Mouse (Mus musculus): ENCODE measurements at regions not wholly inside any gene's neighbourhood (a gene's known extent, or its start where the extent isn't known, plus 50 kb on each side); places are given as distances from the start of the nearest gene placed in this dataset.

DNA sequence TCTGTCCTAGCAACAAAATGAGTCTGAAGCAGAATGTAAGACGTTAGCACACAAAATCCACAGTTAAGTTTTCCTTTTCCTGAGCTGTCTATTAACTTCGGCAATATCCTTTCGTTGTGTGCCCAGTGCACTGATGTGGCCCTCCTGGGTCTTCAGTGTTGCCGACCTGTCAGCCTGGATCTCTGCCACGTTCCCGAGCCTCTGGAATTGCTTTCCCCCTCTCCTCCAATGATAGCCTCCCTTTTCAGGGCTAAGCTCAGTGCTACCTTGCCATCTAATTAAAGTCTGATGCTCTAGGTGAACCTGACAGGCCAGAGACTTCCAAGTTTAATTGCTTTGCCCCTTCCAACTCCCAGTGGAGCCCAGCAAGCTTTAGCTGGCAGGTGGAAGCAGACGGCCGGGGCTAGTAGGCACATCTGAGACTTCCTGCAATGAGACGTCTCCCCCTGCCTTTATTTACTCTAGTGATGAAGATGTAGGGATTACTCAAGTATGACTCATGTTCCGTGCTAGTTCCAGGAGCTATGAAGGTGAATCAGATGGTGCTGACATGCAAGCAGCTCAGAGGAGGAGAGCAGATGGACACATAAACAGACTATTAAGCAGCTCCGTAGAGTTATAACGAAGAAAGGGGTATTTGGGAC is 894.3 kb upstream of the Car8 start:
- no peak for DNase-seq (ENCODE audit: low read depth)

GRCm38 (mm10) chr4:9132356-9132755 is 893.5 kb upstream of the Car8 start:
- DNase-seq (ENCODE audit: low read depth) = no peak

GRCm38 (mm10) chr4:9131610-9132009 is 892.8 kb upstream of the Car8 start:
- no peak for DNase-seq (ENCODE audit: low read depth)

- peak; percentile 33 for DNase-seq (ENCODE audit: low read depth)
Measured at GRCm38 (mm10) chr4:9125236-9125963, 886.6 kb upstream of the Car8 start.

- DNase-seq (ENCODE audit: low read depth) = no peak
Measured at GRCm38 (mm10) chr4:9124586-9125232, 885.9 kb upstream of the Car8 start.

DNA sequence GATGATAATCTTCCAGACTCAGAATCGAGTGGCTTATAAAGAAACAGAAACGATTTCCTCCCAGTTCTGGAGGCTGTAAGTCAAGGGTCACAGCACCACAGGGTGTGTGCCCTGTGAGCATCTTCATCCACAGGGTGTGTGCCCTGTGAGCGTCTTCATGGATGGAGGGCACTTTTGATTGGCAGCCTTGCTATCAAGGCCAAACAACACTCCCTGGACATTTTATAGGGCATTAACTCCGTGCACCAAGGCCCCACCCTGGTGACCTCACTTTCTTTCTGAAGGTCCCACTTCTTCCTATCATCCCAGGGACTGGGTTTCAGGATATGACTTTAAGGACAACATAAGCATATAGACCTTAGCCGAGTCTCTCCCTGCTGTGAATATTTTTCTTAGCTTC is 885.3 kb upstream of the Car8 start:
- DNase-seq (ENCODE audit: low read depth) = no peak

DNA sequence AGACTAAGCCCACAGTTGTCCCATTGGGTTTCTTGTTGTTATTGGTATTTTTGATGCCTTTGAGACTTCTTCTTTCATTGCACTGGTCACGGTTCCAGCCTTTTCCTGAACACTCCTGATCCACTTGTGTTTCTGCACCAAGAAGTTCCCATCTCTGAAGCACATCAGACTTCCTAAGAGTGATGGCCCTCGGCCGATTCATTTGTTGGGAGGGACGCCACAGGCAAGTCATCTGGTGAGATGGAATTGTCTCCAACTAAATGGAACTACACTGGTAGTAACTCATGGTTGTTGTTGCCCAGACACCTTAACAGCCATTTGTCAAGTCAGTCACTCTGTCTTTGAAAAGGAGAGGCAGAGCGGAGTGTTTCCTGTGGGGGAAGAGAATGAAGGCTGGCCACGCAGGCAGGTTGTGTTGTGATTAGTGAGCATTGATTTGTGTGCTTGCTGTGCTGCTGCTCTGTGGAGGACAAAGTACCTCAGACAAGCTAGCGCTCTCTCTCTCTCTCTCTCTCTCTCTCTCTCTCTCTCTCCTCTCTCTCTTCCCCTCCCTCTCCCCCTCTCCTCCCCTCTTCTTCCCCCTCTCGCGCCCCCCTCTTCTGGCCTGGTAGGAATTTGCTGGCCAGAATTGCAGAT is 884.7 kb upstream of the Car8 start:
- DNase-seq (ENCODE audit: low read depth) = no peak

GRCm38 (mm10) chr4:9122639-9123286 is 883.9 kb upstream of the Car8 start:
- no peak for DNase-seq (ENCODE audit: low read depth)

DNA sequence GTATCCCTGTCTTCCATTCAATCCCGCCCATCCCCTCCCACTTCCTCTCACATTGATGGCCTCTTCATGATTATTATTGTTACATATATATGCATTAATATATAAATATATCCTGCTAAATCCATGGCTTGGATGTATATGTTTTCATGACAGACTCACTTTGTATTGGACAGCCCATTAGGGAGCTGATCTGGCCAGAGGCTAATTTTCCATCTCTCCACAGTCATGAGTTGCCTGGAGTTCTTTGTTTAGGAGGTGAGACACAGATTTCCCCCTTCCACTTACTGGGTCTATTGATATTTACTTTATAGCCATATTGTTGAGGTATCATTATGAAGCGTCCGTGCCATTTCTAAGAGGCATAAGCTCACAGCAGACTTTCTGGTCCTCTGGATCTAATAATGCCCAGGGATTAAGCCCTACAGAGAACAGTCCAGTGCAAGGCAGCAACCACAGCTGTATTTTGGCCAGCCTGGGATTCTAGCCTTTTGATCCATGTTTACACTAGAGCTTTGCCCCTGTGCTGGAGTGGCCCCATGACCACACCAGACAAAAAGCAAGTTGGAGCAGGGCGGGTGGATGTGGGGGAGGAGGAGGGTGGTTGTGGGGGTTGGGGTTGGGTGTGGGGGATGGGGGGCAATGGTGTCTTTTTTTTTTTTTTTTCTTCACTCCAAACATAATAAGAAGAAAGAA is 878.3 kb upstream of the Car8 start:
- DNase-seq (ENCODE audit: low read depth) = no peak

- peak; percentile 43 for DNase-seq (ENCODE audit: low read depth)
Measured at GRCm38 (mm10) chr4:9115874-9116273, 877.0 kb upstream of the Car8 start.

- DNase-seq (ENCODE audit: low read depth) = no peak
Measured at GRCm38 (mm10) chr4:9113982-9114381, 875.1 kb upstream of the Car8 start.

- no peak for DNase-seq (ENCODE audit: low read depth)
Measured at GRCm38 (mm10) chr4:9110355-9110754, 871.5 kb upstream of the Car8 start.

DNA sequence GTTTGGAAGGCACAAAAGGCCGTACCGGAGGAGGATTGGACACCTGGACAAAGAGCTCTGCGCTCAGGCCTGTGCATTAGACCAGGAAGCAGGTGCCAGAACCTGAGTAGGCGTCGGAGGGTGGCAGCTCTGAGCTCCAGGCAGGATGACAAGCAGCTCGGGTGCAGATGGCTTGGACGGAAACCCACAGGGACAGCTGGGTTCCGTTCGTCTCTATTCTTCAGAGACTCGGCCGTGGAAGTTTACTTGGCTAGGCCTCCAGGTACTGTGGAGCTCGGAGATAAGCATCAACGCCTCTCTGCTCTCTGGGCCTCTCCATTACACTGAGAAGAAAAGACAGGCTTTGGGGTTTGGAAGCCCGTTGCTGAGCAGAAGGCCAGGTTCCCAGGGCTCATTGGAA is 868.5 kb upstream of the Car8 start:
- DNase-seq (ENCODE audit: low read depth) = peak; percentile 5

GRCm38 (mm10) chr4:9106778-9107177 is 867.9 kb upstream of the Car8 start:
- DNase-seq (ENCODE audit: low read depth) = no peak

DNA sequence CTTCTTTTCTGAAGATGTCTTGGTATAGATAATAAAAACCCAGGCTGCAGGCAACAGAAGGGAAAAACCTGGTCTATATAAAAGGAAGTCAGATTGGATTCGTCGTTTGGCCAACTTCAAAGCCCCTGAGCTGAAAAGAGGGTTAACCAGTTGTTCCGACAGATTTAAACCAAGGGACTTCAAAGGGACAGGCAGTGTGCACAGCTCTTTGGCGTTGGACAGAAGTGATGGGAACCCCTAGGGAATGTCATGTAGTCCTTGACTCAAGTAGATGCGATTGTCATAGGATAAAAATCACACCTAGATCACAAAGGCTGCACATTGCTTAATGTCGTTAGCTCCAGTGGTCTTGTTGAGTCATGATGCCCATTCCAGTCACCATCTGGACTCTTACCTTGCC is 865.8 kb upstream of the Car8 start:
- no peak for DNase-seq (ENCODE audit: low read depth)

DNA sequence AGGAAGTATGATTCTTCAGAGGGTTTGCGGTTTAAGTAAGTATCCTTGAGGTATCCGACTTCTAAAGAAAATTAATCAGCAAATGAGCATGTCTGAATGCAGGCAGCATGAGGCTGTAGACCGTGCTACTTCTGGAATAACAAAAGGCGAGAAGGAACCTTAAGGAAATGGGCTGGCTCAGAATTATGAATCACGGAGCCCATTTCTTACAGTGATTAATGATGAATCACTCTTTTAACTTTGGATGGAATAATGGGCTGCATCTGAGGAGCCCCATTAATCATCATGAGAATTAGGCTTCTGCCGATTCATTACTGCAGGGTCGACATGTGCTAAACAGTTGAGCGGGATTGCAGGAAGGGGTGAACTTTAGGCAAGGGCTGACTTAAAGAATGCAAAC is 865.1 kb upstream of the Car8 start:
- DNase-seq (ENCODE audit: low read depth) = no peak

GRCm38 (mm10) chr4:9096809-9097700 is 858.2 kb upstream of the Car8 start:
- peak; percentile 89 for DNase-seq (ENCODE audit: low read depth)

DNA sequence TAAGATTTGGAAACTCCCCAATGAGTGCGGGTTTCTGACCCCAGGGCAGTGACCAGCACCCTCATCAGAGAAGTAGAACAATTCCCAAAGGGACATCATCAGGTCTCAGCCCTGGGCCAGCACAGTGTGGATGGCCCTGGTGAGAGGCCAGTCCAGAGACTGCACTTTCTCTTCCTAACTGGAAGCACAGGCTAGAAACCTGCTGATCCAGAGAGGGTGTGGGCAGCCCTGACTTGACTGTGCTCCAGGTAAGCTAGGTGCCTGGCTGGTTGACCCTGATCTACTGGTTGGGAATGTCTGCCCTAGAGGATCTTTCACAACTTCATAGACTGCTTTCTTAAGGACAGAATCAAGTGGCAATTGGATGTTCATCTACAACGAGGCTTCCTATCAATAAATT is 857.4 kb upstream of the Car8 start:
- peak; percentile 10 for DNase-seq (ENCODE audit: low read depth)

GRCm38 (mm10) chr4:9095646-9096045 is 856.8 kb upstream of the Car8 start:
- peak; percentile 9 for DNase-seq (ENCODE audit: low read depth)

DNA sequence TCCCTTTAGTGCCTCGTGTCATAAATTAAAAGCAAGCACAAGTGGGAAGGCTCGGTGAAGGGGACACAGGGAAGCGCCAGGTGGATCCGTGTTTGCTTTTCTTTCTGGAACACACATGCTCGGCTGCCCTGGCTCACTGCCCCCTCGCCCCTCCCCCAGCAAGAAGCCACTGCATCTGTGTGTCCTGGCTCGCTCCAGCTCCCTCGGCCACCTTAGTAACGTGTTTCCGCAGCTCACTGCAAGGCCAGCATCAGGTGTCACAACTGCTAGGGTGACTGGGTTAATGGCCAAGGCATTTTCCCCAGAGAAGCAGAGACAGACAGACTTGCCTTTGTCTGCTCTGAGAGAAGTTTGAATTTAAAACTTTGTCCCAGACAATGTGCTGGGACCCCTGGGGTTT is 855.7 kb upstream of the Car8 start:
- no peak for DNase-seq (ENCODE audit: low read depth)

DNA sequence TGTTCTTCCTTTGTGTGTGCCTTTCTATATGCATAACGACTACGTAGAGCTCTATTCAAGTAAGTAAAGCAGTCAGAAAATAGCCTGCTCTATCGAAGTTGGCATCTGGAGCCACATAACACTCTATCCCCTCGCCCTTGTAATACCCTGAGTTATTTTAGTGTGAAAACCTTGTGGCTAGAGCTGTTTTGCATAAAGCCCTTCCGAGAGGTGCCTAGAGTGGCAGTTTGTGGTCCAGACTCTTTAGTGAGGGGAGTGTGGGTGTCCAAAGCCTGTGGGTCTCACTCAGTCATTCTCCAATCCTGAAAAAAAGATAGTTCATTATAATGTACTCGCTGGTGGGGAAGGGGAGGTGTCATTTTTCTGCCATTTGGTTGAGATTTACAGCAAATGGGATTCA is 855.2 kb upstream of the Car8 start:
- no peak for DNase-seq (ENCODE audit: low read depth)
